Mouse (Mus musculus): ENCODE data around the gene Tnfaip2. TPM values are rescaled to one million over a fixed set of nuclear protein-coding genes. Genes with fewer than 3 reads are reported as not detected.

Tnfaip2 gene
- polyA plus RNA-seq, 1 experiment from 2014 or later: 1.2 TPM

- no peaks in the 10 kb centered on the region for H3K36me3 ChIP-seq (ENCODE audit: control insufficient read depth, insufficient read depth, low read length)
- ATAC-seq: no peak
- no peak overlapping the region for H3K9ac ChIP-seq (ENCODE audit: low read depth, low read length)
- no peaks in the 10 kb centered on the region for H3K27me3 ChIP-seq (replicated peaks; ENCODE audit: control insufficient read depth, insufficient read depth, low read length)
- peaks cover 3% of the 10 kb centered on the region for H3K4me1 ChIP-seq (ENCODE audit: control insufficient read depth, insufficient read depth, low read depth, low read length)
- no peak overlapping the region for H3K27ac ChIP-seq (ENCODE audit: low read depth, low read length)
- H3K4me3 ChIP-seq (ENCODE audit: low read length): no peak overlapping the region
- no peaks in the 10 kb centered on the region for H3K9me3 ChIP-seq (ENCODE audit: control insufficient read depth, low read length)
- 88% methylated on average over 12 of the region's 12 CpGs for WGBS
- no peak overlapping the region for H3K4me2 ChIP-seq (ENCODE audit: low read length)
Measured at GRCm38 (mm10) chr12:111503063-111503567, 60.8 kb downstream of the Tnfaip2 start.

DNA sequence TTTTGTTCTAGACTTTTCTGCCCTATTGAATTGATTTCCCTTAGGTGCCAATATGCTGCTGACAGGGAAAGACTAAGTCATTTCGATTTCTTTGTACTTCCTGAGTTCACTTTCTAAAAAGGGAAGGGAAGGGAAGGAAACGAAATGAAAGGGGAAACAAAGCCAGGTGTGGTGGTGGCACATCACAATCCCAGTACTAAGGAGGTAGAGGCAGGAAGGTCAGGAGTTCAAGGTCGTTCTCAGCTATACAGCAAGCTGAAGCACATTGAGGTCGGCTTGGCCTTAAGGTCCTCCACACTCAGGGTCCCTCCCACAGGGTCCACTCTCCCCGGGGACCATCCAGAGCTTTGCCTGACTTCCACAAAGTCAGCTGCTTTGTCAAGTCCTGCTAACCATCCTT lies 61.3 kb downstream of the Tnfaip2 start:
- Histone ChIP-seq H3K9me3 (ENCODE audit: control insufficient read depth, low read length) (no peaks in the 10 kb centered on the region), H3K27me3 (replicated peaks; ENCODE audit: control insufficient read depth, insufficient read depth, low read length) (no peaks in the 10 kb centered on the region), H3K4me3 (ENCODE audit: low read length) (no peak overlapping the region), H3K9ac (ENCODE audit: low read depth, low read length) (no peak overlapping the region), H3K36me3 (ENCODE audit: control insufficient read depth, insufficient read depth, low read length) (no peaks in the 10 kb centered on the region), H3K27ac (ENCODE audit: low read depth, low read length) (no peak overlapping the region), H3K4me1 (ENCODE audit: control insufficient read depth, insufficient read depth, low read depth, low read length) (peaks cover 3% of the 10 kb centered on the region), H3K4me2 (ENCODE audit: low read length) (no peak overlapping the region)
- ATAC-seq: no peak
- 77% methylated on average over 5 of the region's 5 CpGs for WGBS

Other genes with a start within 250 kb of the Tnfaip2 start
- 39.0 and 59.0 TPM in 2 replicates for gene Amn, start 171.4 kb upstream of the Tnfaip2 start, polyA plus RNA-seq (2015; fragmentation: Nextera tagmentation; extraction: Ambion mirVana)
- 35.3 and 40.4 TPM in 2 replicates for gene Cdc42bpb, start 64.8 kb upstream of the Tnfaip2 start, polyA plus RNA-seq (2015; fragmentation: Nextera tagmentation; extraction: Ambion mirVana)
- 2.5 and 3.3 TPM in 2 replicates for gene Lbhd2, start 35.7 kb upstream of the Tnfaip2 start, polyA plus RNA-seq (2015; fragmentation: Nextera tagmentation; extraction: Ambion mirVana)
- gene Exoc3l4, start 25.5 kb upstream of the Tnfaip2 start, polyA plus RNA-seq (2015; fragmentation: Nextera tagmentation; extraction: Ambion mirVana): 2.6 and 2.7 TPM in 2 replicates
- 2.6 and 5.0 TPM in 2 replicates for gene Gm266, start 43.4 kb downstream of the Tnfaip2 start, polyA plus RNA-seq (2015; fragmentation: Nextera tagmentation; extraction: Ambion mirVana)
- gene Eif5, start 95.5 kb downstream of the Tnfaip2 start, polyA plus RNA-seq (2015; fragmentation: Nextera tagmentation; extraction: Ambion mirVana): 482 and 486 TPM in 2 replicates
- gene Mark3, start 132.1 kb downstream of the Tnfaip2 start, polyA plus RNA-seq (2015; fragmentation: Nextera tagmentation; extraction: Ambion mirVana): 26.4 and 38.3 TPM in 2 replicates
- gene Ckb, start 229.9 kb downstream of the Tnfaip2 start, polyA plus RNA-seq (2015; fragmentation: Nextera tagmentation; extraction: Ambion mirVana): 1,949 and 2,238 TPM in 2 replicates
- 8.8 and 11.1 TPM in 2 replicates for gene Trmt61a, start 235.6 kb downstream of the Tnfaip2 start, polyA plus RNA-seq (2015; fragmentation: Nextera tagmentation; extraction: Ambion mirVana)